Mouse (Mus musculus) kidney, postnatal 0 days (tissue): ENCODE measurements at regions not wholly inside any gene's neighbourhood (a gene's known extent, or its start where the extent isn't known, plus 50 kb on each side); places are given as distances from the start of the nearest gene placed in this dataset.

Source experiments
- ATAC-seq: fragments of 200-750 bp; cut with Nextera tagmentation; replicated peaks from 2 replicates; pipeline ENCODE4 v1.8.0; 2017; ENCODE audit warnings: low read depth, moderate number of reproducible peaks, moderate TSS enrichment, moderate library complexity; ENCODE audit not compliant: low FRiP score
- DNase-seq: peaks from one replicate; pipeline ENCODE4 v3.0.0-alpha.2; 2016; ENCODE audit warnings: low spot score
- H3K27ac ChIP-seq: fragments of 300-500 bp; sonication (generic); 2 replicates; pipeline ENCODE4 v1.5.1; 2014; ENCODE audit warnings: mild to moderate bottlenecking
- H3K27me3 ChIP-seq: fragments of 300-500 bp; sonication (generic); 2 replicates; pipeline ENCODE4 v1.6.1; 2014; ENCODE audit warnings: low read length, mixed read lengths; ENCODE audit not compliant: insufficient read depth
- H3K36me3 ChIP-seq: fragments of 300-500 bp; sonication (generic); 2 replicates; pipeline ENCODE4 v1.6.1; 2014; ENCODE audit warnings: low read length, mixed read lengths; ENCODE audit not compliant: insufficient read depth
- H3K4me1 ChIP-seq: fragments of 300-500 bp; sonication (generic); replicated peaks from 2 replicates; pipeline ENCODE4 v1.6.1; 2014; ENCODE audit warnings: antibody characterized with exemption, low read length, mixed read lengths; ENCODE audit not compliant: insufficient read depth
- H3K4me2 ChIP-seq: fragments of 300-500 bp; sonication (generic); 2 replicates; pipeline ENCODE4 v1.6.1; 2014; ENCODE audit warnings: mild to moderate bottlenecking, low read length, moderate library complexity, mixed read lengths
- H3K4me3 ChIP-seq: fragments of 300-500 bp; sonication (generic); replicated peaks from 2 replicates; pipeline ENCODE4 v1.5.1; 2014; ENCODE audit warnings: low read depth, low read length
- H3K9ac ChIP-seq: fragments of 300-500 bp; sonication (generic); 2 replicates; pipeline ENCODE4 v1.6.1; 2014; ENCODE audit warnings: low read depth, low read length
- H3K9me3 ChIP-seq: fragments of 300-500 bp; sonication (generic); replicated peaks from 2 replicates; pipeline ENCODE4 v1.6.1; 2016; ENCODE audit warnings: low read length, inconsistent platforms, mixed read lengths
- CTCF ChIP-seq: IDR thresholded peaks from 2 replicates; pipeline ENCODE4 v1.5.1; 2016; ENCODE audit warnings: antibody characterized with exemption, low read depth, mild to moderate bottlenecking, moderate library complexity
- WGBS: fragments of 180-500 bp; shearing (Covaris S2); extraction: QIAGEN DNeasy Blood & Tissue Kit; methylation state at CpG from one replicate; pipeline ENCODE4 v1.1.7; 2014; 5-methylcytosine and 5-hydroxymethylcytosine counted together

DNA sequence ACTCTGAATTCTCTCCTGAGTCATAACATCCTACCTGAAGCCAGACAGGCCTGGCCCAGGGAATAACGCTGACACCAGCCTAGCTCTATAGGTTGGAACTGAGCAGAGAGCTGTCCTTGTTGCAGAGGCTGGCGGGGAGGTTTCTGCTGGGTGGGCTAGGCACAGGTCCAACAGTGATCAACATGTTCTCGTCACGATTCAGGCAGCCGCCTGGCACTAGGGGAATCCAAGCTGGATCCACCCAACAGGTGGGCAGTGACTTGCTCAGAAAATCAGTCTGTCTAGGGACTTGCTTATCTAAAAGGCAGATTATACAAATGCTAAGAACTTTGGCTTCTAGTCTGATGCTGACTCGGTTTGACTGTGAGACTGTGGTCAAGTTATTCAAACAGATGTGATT, 648.2 kb downstream of the Inhba start:
- 78% methylated on average over 6 of the region's 6 CpGs for WGBS
- no peaks in the 10 kb centered on the region for H3K27me3 ChIP-seq
- DNase-seq (no peak), ATAC-seq (no peak)
- H3K4me1 ChIP-seq, result no peaks in the 10 kb centered on the region
- H3K9ac ChIP-seq, result no peak overlapping the region
- TF ChIP-seq CTCF, result no peak
- H3K36me3 ChIP-seq, result no peaks in the 10 kb centered on the region
- no peak overlapping the region for H3K4me3 ChIP-seq
- H3K4me2 ChIP-seq, result no peak overlapping the region
- no peak overlapping the region for H3K27ac ChIP-seq
- H3K9me3 ChIP-seq, result no peaks in the 10 kb centered on the region

- H3K9me3 ChIP-seq, result no peaks in the 10 kb centered on the region
- H3K9ac ChIP-seq, result no peak overlapping the region
- DNase-seq (no peak), ATAC-seq (no peak)
- H3K27ac ChIP-seq, result no peak overlapping the region
- no peak for TF ChIP-seq CTCF
- no peaks in the 10 kb centered on the region for H3K36me3 ChIP-seq
- no peaks in the 10 kb centered on the region for H3K27me3 ChIP-seq
- no peak overlapping the region for H3K4me2 ChIP-seq
- H3K4me1 ChIP-seq, result no peaks in the 10 kb centered on the region
- H3K4me3 ChIP-seq, result no peak overlapping the region
- WGBS, result 90% methylated on average over 1 of the region's 1 CpGs
These were observed 657.0 kb downstream of the Inhba start for GRCm38 (mm10) chr13:16668652-16669051.

GRCm38 (mm10) chr13:16669281-16669680, 657.6 kb downstream of the Inhba start:
- Histone ChIP-seq H3K4me2 (no peak overlapping the region), H3K27ac (no peak overlapping the region), H3K4me3 (no peak overlapping the region), H3K36me3 (no peaks in the 10 kb centered on the region), H3K4me1 (no peaks in the 10 kb centered on the region), H3K9me3 (no peaks in the 10 kb centered on the region), H3K27me3 (no peaks in the 10 kb centered on the region), H3K9ac (no peak overlapping the region)
- TF ChIP-seq CTCF, result no peak
- DNase-seq, result no peak
- 94% methylated on average over 1 of the region's 1 CpGs for WGBS
- ATAC-seq, result no peak

GRCm38 (mm10) chr13:16670047-16670733, 658.5 kb downstream of the Inhba start:
- Histone ChIP-seq H3K36me3 (no peaks in the 10 kb centered on the region), H3K4me3 (no peak overlapping the region), H3K27me3 (no peaks in the 10 kb centered on the region), H3K9me3 (no peaks in the 10 kb centered on the region), H3K4me1 (no peaks in the 10 kb centered on the region), H3K27ac (no peak overlapping the region), H3K9ac (no peak overlapping the region), H3K4me2 (no peak overlapping the region)
- ATAC-seq (no peak), DNase-seq (no peak)
- no peak for TF ChIP-seq CTCF
- WGBS, result 70% methylated on average over 5 of the region's 5 CpGs

DNA sequence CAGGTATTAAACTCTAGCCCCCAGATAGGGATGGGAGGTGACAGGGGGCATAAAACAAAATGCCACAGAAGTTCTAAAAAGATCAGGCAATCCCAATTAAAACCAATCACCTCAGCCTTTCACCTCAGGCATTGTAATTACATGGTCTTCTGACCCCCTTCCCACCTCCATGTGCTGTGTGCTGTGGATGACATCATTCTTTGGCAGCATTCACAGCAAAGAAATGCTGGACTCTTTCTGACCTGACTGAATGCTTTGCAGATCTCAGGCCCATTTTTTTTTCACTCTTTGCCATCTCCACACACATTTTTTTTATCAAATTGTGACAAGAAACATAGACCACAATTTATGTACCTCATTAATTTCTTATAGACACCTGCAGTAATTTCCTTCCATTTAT, 659.1 kb downstream of the Inhba start:
- no peak overlapping the region for H3K27ac ChIP-seq

DNA sequence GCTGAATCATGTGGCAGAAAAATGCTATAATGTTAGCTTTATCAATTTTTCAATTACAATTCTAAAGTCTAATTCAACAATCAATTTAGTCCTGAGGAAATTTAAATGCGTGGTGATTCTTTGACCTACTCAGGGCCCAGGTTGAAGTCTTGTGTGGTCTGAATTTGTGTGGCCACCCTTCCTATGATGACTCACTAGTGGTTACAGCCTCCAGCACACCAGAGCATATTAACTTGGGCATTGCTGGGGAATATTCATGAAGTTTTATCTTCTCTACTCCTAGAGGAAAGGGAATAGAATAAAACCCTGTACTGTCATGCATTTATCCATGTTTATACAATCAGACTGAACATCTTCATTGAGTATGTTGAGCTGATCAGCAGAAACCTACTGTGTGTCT, 665.2 kb downstream of the Inhba start:
- TF ChIP-seq CTCF, result no peak
- 90% methylated on average over 1 of the region's 1 CpGs for whole genome bisulfite sequencing

More for the DNA sequence above, 659.1 kb downstream of the Inhba start:
- Histone ChIP-seq H3K4me2 (no peak overlapping the region), H3K36me3 (no peaks in the 10 kb centered on the region), H3K9me3 (no peaks in the 10 kb centered on the region), H3K9ac (no peak overlapping the region), H3K4me1 (no peaks in the 10 kb centered on the region), H3K4me3 (no peak overlapping the region), H3K27me3 (no peaks in the 10 kb centered on the region)
- ATAC-seq, result no peak
- TF ChIP-seq CTCF, result no peak
- DNase-seq, result no peak

More for the DNA sequence above, 665.2 kb downstream of the Inhba start:
- Histone ChIP-seq H3K9ac (no peak overlapping the region), H3K9me3 (no peaks in the 10 kb centered on the region), H3K4me1 (no peaks in the 10 kb centered on the region), H3K4me3 (no peak overlapping the region), H3K4me2 (no peak overlapping the region), H3K27ac (no peak overlapping the region), H3K27me3 (no peaks in the 10 kb centered on the region), H3K36me3 (no peaks in the 10 kb centered on the region)
- DNase-seq (no peak), ATAC-seq (no peak)
